Mouse (Mus musculus) lung, adult 2 months (tissue): Measurements from ENCODE around the gene Adrm1.

Source experiments
- CTCF ChIP-seq: fragments of 200-500 bp; IDR thresholded peaks from 2 replicates; pipeline ENCODE4 v1.5.1; 2011; ENCODE audit warnings: mild to moderate bottlenecking, low read length, control low read depth; ENCODE audit not compliant: insufficient read depth
- POLR2A ChIP-seq: fragments of 200-500 bp; IDR thresholded peaks from 2 replicates; pipeline ENCODE4 v1.6.1; 2011; ENCODE audit warnings: low read depth, mild to moderate bottlenecking, control low read depth, low read length, borderline replicate concordance; ENCODE audit errors: extremely low read depth

DNA sequence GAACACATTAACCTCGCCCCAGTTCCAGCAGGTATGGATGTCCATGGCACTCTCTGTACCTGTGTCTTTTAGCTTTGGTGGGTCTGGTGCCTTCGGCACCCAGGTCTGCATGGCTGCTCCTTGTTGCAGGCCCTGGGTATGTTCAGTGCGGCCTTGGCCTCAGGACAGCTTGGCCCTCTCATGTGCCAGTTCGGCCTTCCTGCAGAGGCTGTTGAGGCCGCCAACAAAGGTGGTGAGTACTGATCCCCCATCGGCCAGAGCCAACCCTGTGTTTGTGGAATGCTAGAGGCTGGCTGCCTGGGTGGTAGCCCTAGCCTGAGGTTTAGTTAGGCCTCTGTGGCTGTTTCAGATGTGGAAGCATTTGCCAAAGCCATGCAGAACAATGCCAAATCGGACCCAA lies 4.4 kb downstream of the Adrm1 start:
- TF ChIP-seq CTCF (no peak), POLR2A (no peak)
